Mouse (Mus musculus) heart, embryonic 11.5 days (tissue): ENCODE results near the gene Ddr2. TPM values are rescaled to one million over a fixed set of nuclear protein-coding genes. Genes with fewer than 3 reads are reported as not detected.

Experiments
- ATAC-seq: fragments of 200-750 bp; cut with Nextera tagmentation; replicated peaks from 2 replicates; pipeline ENCODE4 v1.8.0; 2017; ENCODE audit warnings: moderate library complexity; ENCODE audit not compliant: insufficient number of reproducible peaks, low FRiP score, low TSS enrichment
- H3K27ac ChIP-seq: fragments of 300-500 bp; sonication (generic); 2 replicates; pipeline ENCODE4 v1.5.1; 2014; ENCODE audit warnings: mild to moderate bottlenecking, low read depth, low read length
- H3K27me3 ChIP-seq: fragments of 300-500 bp; sonication (generic); 2 replicates; pipeline ENCODE4 v1.6.1; 2014; ENCODE audit warnings: mild to moderate bottlenecking, low read length, mixed read lengths; ENCODE audit not compliant: control insufficient read depth, insufficient read depth
- H3K36me3 ChIP-seq: fragments of 300-500 bp; sonication (generic); 2 replicates; pipeline ENCODE4 v1.6.1; 2014; ENCODE audit warnings: mild to moderate bottlenecking, low read length, moderate library complexity, mixed read lengths; ENCODE audit not compliant: control insufficient read depth, insufficient read depth
- H3K4me1 ChIP-seq: fragments of 300-500 bp; sonication (generic); 2 replicates; pipeline ENCODE4 v1.6.1; 2014; ENCODE audit warnings: low read length; ENCODE audit not compliant: control insufficient read depth, insufficient read depth
- H3K4me2 ChIP-seq: fragments of 300-500 bp; sonication (generic); 2 replicates; pipeline ENCODE4 v1.6.1; 2014; ENCODE audit warnings: mild to moderate bottlenecking, moderate library complexity
- H3K4me3 ChIP-seq: fragments of 300-500 bp; sonication (generic); 2 replicates; pipeline ENCODE4 v1.5.1; 2014; ENCODE audit warnings: low read depth, low read length
- H3K9ac ChIP-seq: fragments of 300-500 bp; sonication (generic); 2 replicates; pipeline ENCODE4 v1.6.1; 2014; ENCODE audit warnings: mild to moderate bottlenecking, low read depth, low read length, moderate library complexity
- H3K9me3 ChIP-seq: fragments of 300-500 bp; sonication (generic); replicated peaks from 2 replicates; pipeline ENCODE4 v1.6.1; 2016; ENCODE audit warnings: low read length; ENCODE audit not compliant: control insufficient read depth
- WGBS: fragments of 180-500 bp; shearing (Covaris S2); extraction: QIAGEN DNeasy Blood & Tissue Kit; methylation state at CpG from one replicate; pipeline ENCODE4 v1.1.7; 2014; ENCODE audit not compliant: insufficient replicate concordance; 5-methylcytosine and 5-hydroxymethylcytosine counted together
- polyA plus RNA-seq: library from polyadenylated mRNA; unstranded; fragments of >200 nt; fragmentation: Nextera tagmentation; extraction: Ambion mirVana; gene quantifications from 2 replicates; pipeline ENCODE4 v1.2.1, GENCODE M21; 2014

Gene Ddr2
- polyA plus RNA-seq, 1 experiment from 2014 or later: 10.7 TPM

DNA sequence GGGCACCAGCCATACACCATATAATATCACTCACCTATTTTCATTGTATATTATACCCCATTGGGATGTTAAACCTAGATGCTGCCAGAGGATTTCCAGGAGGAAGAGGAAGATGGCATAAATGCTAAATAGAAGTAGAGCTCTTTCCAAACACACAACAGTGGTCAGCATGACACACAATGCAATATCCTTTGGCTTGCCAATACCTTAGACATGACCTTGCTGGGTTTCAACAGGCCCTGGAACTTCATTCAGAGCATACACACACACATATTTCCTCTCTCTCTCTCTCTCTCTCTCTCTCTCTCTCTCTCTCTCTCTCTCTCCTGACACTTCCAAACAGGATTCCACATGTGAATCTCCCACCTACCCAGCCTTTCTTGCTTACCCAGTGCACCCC lies 66.8 kb downstream of the Ddr2 start:
- Histone ChIP-seq H3K9ac (no peak overlapping the region), H3K27me3 (no peaks in the 10 kb centered on the region), H3K36me3 (no peaks in the 10 kb centered on the region), H3K4me2 (no peak overlapping the region), H3K9me3 (no peaks in the 10 kb centered on the region), H3K27ac (no peak overlapping the region), H3K4me1 (no peaks in the 10 kb centered on the region), H3K4me3 (no peak overlapping the region)
- no peak for ATAC-seq

DNA sequence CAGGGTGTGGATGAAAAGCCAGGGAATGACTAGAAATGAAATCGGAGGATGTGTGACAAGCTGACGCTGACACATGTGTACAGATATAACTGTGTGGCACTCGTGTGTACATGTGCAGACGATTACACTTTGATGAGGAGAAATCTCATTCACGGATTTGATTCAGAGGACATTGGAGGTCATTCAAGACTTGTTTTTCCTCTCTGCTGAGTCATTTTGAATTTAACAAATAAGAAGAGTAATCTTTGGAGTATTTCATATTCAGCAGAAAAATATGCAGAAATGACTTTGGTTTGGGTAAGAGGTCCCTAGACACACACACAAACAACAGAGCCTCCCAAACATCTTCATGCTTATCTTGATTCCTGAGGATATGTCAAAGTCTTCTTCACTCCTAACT lies 67.6 kb downstream of the Ddr2 start:
- no peaks in the 10 kb centered on the region for H3K9me3 ChIP-seq
- H3K4me3 ChIP-seq: no peak overlapping the region
- H3K27me3 ChIP-seq: no peaks in the 10 kb centered on the region
- H3K4me2 ChIP-seq: no peak overlapping the region
- no peaks in the 10 kb centered on the region for H3K4me1 ChIP-seq
- no peak overlapping the region for H3K27ac ChIP-seq
- ATAC-seq: no peak
- 81% methylated on average over 5 of the region's 5 CpGs for WGBS
- no peaks in the 10 kb centered on the region for H3K36me3 ChIP-seq
- no peak overlapping the region for H3K9ac ChIP-seq

DNA sequence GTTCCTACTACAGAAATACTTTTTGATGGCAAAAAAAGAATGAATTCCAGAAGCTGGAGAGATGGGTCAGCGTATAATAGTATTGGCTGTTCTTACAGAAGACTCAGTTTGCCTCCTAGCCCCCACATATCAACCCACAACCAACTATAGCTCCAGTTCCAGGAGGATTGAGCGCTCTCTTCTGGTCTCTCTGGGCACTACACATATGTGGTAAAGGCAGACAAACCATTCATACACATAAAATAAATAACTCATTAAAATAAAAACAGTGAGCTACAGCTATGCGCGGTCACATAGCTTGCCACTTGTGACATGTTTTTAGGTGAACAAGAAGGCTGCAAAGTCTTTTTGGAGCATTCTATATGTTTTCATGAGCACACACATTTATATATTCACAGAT lies 71.2 kb downstream of the Ddr2 start:
- H3K27me3 ChIP-seq: no peaks in the 10 kb centered on the region
- H3K4me3 ChIP-seq: no peak overlapping the region
- no peak overlapping the region for H3K4me2 ChIP-seq
- no peaks in the 10 kb centered on the region for H3K9me3 ChIP-seq
- 65% methylated on average over 4 of the region's 4 CpGs for WGBS
- H3K27ac ChIP-seq: no peak overlapping the region
- H3K36me3 ChIP-seq: no peaks in the 10 kb centered on the region
- no peak for ATAC-seq
- no peaks in the 10 kb centered on the region for H3K4me1 ChIP-seq
- H3K9ac ChIP-seq: no peak overlapping the region

GRCm38 (mm10) chr1:170035575-170035974 lies 75.0 kb downstream of the Ddr2 start:
- Histone ChIP-seq H3K27me3 (no peaks in the 10 kb centered on the region), H3K9me3 (no peaks in the 10 kb centered on the region), H3K4me1 (no peaks in the 10 kb centered on the region), H3K27ac (no peak overlapping the region), H3K36me3 (no peaks in the 10 kb centered on the region), H3K4me2 (no peak overlapping the region), H3K4me3 (no peak overlapping the region), H3K9ac (no peak overlapping the region)
- no peak for ATAC-seq
- 62% methylated on average over 3 of the region's 3 CpGs for WGBS

DNA sequence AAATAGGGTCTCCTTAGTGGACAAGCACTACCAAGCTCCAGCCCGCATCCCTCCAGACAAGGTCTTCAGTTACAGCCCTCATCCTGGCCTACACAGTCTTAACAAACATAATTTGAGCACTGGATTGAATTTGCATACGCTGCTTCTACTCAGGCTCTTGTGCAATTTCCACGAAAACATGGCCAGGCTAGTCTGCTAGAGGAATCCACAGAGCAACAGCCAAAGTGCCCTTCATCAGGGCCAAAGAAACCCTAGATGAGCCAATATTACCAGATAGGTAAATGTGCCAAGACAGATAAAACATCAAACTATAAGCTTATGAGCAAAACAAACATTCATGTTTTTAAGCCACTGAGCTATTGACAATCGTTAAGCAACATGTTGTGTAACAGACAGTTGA lies 75.6 kb downstream of the Ddr2 start:
- Histone ChIP-seq H3K4me3 (no peak overlapping the region), H3K27me3 (no peaks in the 10 kb centered on the region), H3K4me2 (no peak overlapping the region), H3K4me1 (no peaks in the 10 kb centered on the region), H3K27ac (no peak overlapping the region), H3K9me3 (no peaks in the 10 kb centered on the region), H3K9ac (no peak overlapping the region), H3K36me3 (no peaks in the 10 kb centered on the region)
- ATAC-seq: no peak
- 88% methylated on average over 4 of the region's 4 CpGs for WGBS

- H3K27me3 ChIP-seq: no peaks in the 10 kb centered on the region
- no peak overlapping the region for H3K4me3 ChIP-seq
- no peak overlapping the region for H3K4me2 ChIP-seq
- no peaks in the 10 kb centered on the region for H3K9me3 ChIP-seq
- no peak for ATAC-seq
- 70% methylated on average over 3 of the region's 3 CpGs for WGBS
- H3K36me3 ChIP-seq: no peaks in the 10 kb centered on the region
- H3K9ac ChIP-seq: no peak overlapping the region
- H3K27ac ChIP-seq: no peak overlapping the region
- no peaks in the 10 kb centered on the region for H3K4me1 ChIP-seq
These were observed 78.9 kb downstream of the Ddr2 start for GRCm38 (mm10) chr1:170031656-170032055.

DNA sequence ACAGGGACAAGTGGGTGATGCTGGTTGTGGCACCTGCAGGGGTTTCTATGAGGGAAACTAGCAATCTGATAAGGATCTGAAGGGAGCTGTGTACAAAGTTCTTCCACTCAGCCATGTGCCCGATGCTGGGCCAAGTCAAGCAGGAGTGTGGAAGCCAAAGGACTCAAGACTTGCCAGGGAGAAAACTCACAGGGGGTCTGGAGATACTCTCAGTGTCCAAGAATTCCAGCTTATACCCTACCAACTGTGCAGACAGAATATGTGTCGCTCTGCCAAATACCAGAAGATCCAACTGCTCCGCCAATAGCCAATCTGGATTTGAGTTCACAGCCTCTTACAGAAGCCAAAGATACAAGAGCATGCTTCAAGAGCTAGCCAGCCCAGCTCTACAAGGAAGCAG lies 95.8 kb downstream of the Ddr2 start:
- 85% methylated on average over 3 of the region's 3 CpGs for WGBS
- H3K27me3 ChIP-seq: no peaks in the 10 kb centered on the region
- H3K9ac ChIP-seq: no peak overlapping the region
- ATAC-seq: no peak
- H3K9me3 ChIP-seq: peaks cover 16% of the 10 kb centered on the region
- no peaks in the 10 kb centered on the region for H3K4me1 ChIP-seq
- no peaks in the 10 kb centered on the region for H3K36me3 ChIP-seq
- H3K4me2 ChIP-seq: no peak overlapping the region
- no peak overlapping the region for H3K4me3 ChIP-seq
- no peak overlapping the region for H3K27ac ChIP-seq

- no peak overlapping the region for H3K4me2 ChIP-seq
- no peak overlapping the region for H3K4me3 ChIP-seq
- peaks cover 4% of the 10 kb centered on the region; the same call in 1 of the 2 replicates for H3K9me3 ChIP-seq
- ATAC-seq: no peak
- H3K27me3 ChIP-seq: no peaks in the 10 kb centered on the region
- no peak overlapping the region for H3K9ac ChIP-seq
- 89% methylated on average over 15 of the region's 15 CpGs for WGBS
- no peaks in the 10 kb centered on the region for H3K36me3 ChIP-seq
- no peak overlapping the region for H3K27ac ChIP-seq
- peaks cover 4% of the 10 kb centered on the region; the same call in 1 of the 2 replicates for H3K4me1 ChIP-seq
These were observed 99.7 kb downstream of the Ddr2 start for GRCm38 (mm10) chr1:170010716-170011505.

GRCm38 (mm10) chr1:170009296-170009695 lies 101.3 kb downstream of the Ddr2 start:
- H3K4me3 ChIP-seq: no peak overlapping the region
- H3K9ac ChIP-seq: no peak overlapping the region
- no peak overlapping the region for H3K27ac ChIP-seq
- no peak overlapping the region for H3K4me2 ChIP-seq
- ATAC-seq: no peak
- no peaks in the 10 kb centered on the region for H3K27me3 ChIP-seq
- peaks cover 4% of the 10 kb centered on the region; the same call in 1 of the 2 replicates for H3K4me1 ChIP-seq
- H3K36me3 ChIP-seq: no peaks in the 10 kb centered on the region
- WGBS: 88% methylated on average over 1 of the region's 1 CpGs
- H3K9me3 ChIP-seq: no peaks in the 10 kb centered on the region
